Mouse (Mus musculus) lung, postnatal 0 days (tissue): ENCODE results near the gene Itgb6.
A peak's percentile ranks its signal among the peaks of the same experiment; 100 is the strongest.

ENCODE experiments used
- CTCF ChIP-seq: IDR thresholded peaks from 2 replicates; pipeline ENCODE4 v1.5.1; 2016; ENCODE audit warnings: antibody characterized with exemption, mild to moderate bottlenecking
- EP300 ChIP-seq: IDR thresholded peaks from 2 replicates; pipeline ENCODE4 v1.6.1; 2016; ENCODE audit warnings: antibody characterized with exemption, mild to moderate bottlenecking, control low read depth

GRCm38 (mm10) chr2:60632791-60633190 is 89.7 kb downstream of the Itgb6 start:
- TF ChIP-seq CTCF, result no peak
- TF ChIP-seq EP300, result 0 out of 2 replicates have a peak, but pooled peaks have one; percentile 20
